Mouse (Mus musculus) spleen, postnatal 10 days (tissue): ENCODE measurements around the gene Spata32.
"Not testable (repeated sequence)": the region's sequence is repeated elsewhere in the genome, so short reads cannot be mapped to it uniquely, and the experiment has no call there.

ENCODE experiments used
- DNase-seq, 2 experiments: peaks; one replicate each; pipeline ENCODE4 v3.0.0; 2021 to 2022; ENCODE audit warnings: low spot score in 2 of 2

Gene Spata32

DNA sequence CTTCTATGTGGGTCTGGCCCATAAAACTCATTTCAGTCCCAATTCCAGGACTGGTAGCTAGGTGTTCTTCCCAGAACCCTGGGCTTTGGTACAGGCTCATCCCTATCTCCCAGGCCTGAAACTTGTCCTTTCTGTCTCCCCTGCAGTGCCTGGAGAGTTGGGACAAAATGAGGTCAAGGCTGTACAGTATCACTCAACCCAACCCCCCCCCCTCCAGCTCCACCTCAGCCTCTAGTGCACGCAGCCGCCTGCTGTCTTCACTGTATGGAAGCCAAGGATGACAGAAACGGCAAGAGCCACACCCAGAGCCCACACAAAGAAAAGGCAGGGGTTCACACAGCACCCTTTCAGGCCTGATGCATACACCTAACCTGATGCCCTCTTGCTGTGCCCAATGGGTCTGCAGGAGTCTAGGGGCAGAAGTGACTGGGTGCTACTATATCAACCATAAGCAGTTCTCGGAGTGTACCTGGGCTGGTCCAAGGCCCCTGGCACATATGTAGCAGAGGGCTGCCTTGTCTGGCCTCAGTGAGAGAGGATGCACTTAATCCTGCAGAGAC is 28.6 kb upstream of the Spata32 start:
- DNase-seq, result no peak

DNA sequence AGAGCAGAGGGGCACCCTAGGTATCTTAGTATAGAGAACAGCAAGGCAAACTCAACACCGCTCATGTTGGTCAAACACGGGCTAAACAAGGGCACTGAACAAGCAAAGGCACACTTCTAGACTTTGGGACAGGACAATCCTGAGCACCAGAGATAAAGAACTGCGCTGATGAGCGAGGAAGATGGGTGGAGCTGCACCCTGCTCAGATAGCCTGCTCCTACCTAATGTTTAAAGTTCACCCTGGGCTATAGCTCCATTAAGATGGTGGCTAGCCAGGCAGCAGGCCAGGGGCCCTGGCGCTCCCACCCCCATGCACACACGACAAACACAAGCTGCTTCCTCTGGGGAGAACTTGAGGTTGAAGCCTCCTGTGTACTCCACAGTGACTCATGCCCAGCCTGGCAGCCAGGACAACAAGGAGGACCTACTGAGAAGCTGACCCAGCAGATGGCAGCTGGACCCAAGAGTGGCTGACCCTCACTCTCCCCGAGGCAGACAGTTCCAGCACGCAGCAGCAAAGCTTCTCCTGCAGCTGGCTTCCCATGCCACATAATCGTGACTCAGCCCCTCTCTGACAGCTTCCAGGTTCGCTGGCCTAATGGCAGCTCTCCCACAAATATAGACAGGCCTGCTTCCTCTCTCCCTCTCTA is 28.0 kb upstream of the Spata32 start:
- no peak for DNase-seq

DNA sequence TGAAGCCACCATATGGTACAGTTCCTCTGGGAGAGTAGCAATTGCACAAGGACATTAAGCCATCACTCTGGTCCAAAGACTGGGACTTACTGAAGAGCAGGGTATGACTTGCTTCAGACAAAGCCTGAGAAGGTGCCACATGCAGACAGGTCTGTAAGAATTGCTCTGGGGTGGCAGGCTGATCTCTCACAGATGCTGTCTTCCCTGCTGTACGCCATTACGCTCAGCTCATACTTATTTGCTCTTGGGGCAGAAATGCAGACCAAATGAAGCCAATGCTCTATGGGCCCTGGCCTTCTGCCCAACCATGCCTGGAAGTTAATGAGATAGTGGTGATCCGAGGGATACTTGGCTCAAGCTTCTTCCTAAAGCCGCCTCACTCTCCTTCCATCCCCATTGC is 26.6 kb upstream of the Spata32 start:
- DNase-seq, result no peak

DNA sequence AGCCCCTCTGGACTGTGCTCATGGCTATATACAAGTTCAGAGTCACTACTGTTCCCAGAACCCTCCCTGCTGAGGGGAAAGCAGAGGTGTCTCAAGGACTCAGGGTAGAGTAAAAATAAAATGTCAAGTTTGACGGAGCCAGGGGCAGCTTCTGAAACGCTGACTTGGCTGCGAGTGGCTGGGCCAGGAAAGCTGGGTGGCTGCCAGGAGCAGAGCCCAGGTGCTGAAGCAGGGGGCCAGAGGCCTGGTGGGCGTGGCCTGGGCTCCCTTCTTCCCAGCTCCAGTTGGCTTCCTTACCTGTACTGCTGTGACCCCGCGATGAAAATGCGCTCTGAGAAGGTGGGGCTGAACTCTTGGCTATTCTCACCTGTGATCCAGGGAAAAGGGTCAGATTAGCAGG is 22.5 kb upstream of the Spata32 start:
- no peak for DNase-seq

DNA sequence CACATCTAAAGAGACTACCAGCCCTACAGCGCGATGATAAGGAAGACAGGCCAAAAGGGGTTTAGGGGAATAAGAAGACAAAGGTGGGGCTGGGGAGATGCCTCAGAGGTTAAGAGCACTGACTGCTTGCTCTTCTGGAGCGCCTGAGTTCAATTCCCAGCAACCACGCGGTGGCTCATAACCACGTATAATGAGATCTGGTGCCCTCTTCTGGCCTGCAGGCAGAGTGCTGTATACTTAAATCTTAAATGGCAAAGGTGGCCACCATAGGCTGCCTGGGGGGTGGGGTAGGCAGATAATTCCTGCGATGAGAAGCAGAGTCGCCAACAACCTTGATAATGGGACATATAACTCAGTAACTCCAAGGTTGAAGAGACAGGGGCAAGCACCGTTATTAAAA is 19.5 kb upstream of the Spata32 start:
- DNase-seq, result no peak

GRCm38 (mm10) chr11:103236903-103237302 is 18.7 kb upstream of the Spata32 start:
- no peak for DNase-seq

GRCm38 (mm10) chr11:103236431-103236830 is 18.2 kb upstream of the Spata32 start:
- DNase-seq, result no peak

DNA sequence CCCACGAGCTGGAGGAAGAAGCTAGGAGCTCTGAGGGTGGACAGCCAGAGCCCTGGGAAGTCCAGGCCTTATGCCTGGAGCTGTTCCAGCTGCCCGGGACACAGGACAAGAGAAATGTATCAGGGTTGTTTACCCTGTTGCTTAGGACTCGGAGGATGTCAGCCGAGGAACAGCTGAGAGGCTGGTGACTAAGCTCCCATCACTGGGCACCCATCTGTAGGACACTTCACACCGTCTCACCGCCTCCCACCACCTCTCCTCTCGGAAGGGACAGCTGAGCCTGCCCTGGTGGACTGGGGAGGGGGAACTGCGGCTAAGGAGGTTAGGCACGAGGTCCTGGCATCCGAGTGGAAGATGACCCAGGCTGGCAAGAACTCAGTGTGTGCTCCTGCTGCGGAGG is 17.5 kb upstream of the Spata32 start:
- no peak for DNase-seq

DNA sequence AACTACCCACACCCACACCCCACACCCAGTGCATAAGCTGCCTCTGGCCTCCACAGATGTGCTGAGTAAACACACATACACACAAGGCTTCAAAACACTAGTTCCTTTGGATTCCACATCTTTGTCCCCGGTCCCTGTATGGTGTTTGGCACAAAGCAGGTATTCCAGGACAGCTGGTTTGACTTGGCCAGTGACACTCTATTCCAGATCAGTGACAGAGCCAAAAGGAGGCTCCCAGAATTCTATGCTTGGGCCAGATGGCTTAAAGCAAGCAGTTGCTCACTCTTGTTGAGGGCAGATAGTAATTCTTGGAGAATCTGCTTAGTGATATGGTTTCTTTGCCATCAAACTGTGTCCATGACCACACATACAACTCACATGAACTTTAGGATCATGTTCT is 16.2 kb upstream of the Spata32 start:
- DNase-seq, result no peak

DNA sequence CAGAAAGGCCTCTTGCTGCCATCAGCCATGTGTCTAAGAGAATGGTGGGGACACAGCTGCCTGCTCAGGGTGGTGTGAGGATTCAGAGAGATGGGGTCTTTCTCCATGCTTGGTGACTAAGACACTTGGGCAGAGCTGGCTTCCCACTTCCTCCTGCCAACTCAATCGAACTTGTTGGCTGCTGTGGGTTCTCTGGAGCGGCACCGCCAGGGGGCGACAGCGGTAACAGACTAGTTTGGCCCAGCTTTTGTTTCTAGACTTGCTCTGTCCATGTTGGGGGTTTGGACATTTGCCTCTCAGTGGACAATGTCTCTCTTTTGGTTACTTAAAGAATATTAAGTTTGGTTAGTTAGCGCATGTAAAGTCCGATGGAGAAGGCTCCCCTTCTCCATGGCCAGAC is 14.7 kb upstream of the Spata32 start:
- peak; percentile 61 to 87 for DNase-seq

DNA sequence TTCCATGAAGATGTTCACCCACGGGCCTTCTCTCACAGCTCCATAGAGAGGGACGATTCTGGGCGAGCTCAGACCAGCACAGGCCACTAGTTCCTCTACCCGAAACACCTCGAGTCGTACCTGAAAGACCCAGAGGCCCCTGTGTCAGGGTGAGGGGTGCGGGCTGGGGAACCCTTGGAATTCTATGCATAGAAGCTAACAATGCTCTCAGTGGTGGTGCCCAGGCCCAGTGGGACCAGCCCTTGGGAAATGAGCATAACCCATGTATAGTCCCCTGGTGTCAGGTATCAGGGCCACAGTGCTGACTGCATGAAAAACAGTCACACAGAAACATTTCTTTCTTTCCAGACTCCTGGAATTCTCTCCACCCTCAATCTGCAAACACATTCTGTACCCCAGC is 13.1 kb upstream of the Spata32 start:
- no peak for DNase-seq

GRCm38 (mm10) chr11:103230626-103231025 is 12.4 kb upstream of the Spata32 start:
- no peak for DNase-seq

- no peak for DNase-seq
Measured at GRCm38 (mm10) chr11:103229608-103230007, 11.4 kb upstream of the Spata32 start.

GRCm38 (mm10) chr11:103223951-103224456 is 5.8 kb upstream of the Spata32 start:
- no peak for DNase-seq

DNA sequence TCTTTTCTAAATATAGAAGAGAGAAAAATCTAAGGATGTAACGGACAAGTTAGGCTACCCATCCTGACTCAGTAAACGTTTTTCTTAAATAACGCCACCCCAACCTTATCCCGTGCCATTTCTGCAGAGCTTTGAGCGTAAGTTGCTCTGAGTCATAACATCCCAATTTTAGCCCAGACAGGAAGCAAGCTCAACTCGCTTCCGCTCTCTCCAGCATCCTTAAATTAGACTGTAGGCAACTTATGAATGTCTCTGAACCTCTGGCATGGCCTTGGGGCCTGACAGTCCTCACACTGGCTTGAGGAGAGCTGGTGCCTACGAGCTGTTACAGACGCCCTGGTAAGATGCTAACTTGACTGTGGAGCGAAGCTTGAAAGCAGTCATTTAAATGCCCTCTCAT is 5.2 kb upstream of the Spata32 start:
- no peak for DNase-seq

DNA sequence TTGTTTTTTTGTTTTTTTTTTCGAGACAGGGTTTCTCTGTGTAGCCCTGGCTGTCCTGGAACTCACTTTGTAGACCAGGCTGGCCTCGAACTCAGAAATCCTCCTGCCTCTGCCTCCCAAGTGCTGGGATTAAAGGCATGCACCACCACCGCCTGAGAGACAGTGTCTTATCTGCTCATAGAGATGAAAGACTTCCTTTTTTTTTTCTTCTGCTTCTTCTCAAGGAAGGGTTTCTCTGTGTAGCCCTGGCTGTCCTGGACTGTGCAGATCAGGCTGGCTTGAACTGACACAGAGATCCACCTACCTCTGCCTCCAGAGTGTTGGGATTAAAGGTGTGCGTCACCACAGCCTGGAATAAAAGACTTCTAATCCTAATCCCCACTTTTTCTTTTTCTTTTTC is 4.5 kb upstream of the Spata32 start:
- not testable (repeated sequence) for DNase-seq

- no peak for DNase-seq
Measured at GRCm38 (mm10) chr11:103221437-103221836, 3.2 kb upstream of the Spata32 start.

- DNase-seq, result no peak
Measured at GRCm38 (mm10) chr11:103219995-103220394, 1.8 kb upstream of the Spata32 start.

GRCm38 (mm10) chr11:103219259-103219658 is 1.0 kb upstream of the Spata32 start:
- no peak for DNase-seq

GRCm38 (mm10) chr11:103218517-103218901 is 277 bp upstream of the Spata32 start:
- DNase-seq, result no peak

- DNase-seq, result no peak
Measured at GRCm38 (mm10) chr11:103215355-103215754, 2.9 kb downstream of the Spata32 start.

GRCm38 (mm10) chr11:103213712-103214111 is 4.5 kb downstream of the Spata32 start:
- no peak for DNase-seq

- DNase-seq, result no peak
Measured at GRCm38 (mm10) chr11:103210291-103210690, 7.9 kb downstream of the Spata32 start.

DNA sequence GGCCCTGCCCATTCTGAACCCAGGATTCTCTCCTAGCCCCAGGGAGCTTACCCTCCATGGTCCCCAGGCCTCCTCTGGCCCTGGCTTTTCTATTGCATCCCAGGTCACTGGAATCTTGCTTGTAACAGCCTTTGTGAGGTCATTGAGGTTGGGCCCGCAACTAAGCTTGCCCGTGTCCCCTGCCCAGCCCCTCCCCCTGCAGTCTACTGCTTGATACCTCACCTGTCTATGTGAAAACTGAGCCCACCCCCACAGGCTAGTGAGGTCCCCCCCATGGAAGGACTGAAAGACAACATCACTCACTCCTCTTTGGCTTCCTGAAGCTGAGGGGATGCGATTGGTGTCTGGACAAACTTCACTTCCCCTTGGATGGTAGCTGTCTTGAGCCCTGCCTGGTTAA is 9.8 kb downstream of the Spata32 start, which contains the start of gene 1700023F06Rik:
TSS of gene 1700023F06Rik (minus strand) at position 101 of the 400 bp plus-strand sequence.
- DNase-seq, result no peak
